Mouse (Mus musculus): ENCODE results near the gene Cln3. TPM values are rescaled to one million over a fixed set of nuclear protein-coding genes. Genes with fewer than 3 reads are reported as not detected.

The Cln3 gene
- total and polyA plus RNA-seq, 3 experiments = 19.1 to 47.2 (median 20.7) TPM

- in situ Hi-C loops (cut with MboI; ENCODE audit: low pct_ligation_motif_present, low pct_unique_long_range_greater_than_20kb, low sequenced_read_pairs) = loop anchor here (5.0 kb wide), 1 partner anchor 39 kb away; no protein-coding TSS in a partner anchor
- dilution Hi-C loops (cut with MboI; ENCODE audit: extremely low pct_ligation_motif_present, extremely low pct_unique_long_range_greater_than_20kb, low sequenced_read_pairs) = no loop called here
Measured at GRCm38 (mm10) chr7:126583251-126583709, 2.3 kb downstream of the Cln3 start.

DNA sequence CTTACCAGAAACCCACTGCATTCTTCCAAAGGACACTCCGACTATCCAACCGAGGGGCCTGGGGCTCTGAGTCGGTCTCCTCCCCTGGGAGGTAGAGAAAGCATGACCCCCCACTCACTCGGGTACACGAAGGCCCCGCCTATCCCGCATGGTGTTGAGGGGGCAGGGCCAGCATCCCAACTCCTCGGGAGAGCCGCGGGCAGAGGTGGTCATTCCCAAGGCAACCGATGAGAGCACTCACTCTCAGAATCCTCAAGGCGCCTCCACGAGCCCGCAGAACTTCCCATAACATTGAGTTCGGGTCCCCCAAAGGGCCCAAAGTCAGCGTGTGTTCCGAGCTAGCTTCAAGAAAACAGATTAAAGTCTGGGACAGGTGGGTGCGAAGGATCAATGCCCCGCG lies 2.9 kb downstream of the Cln3 start:
- Histone ChIP-seq H3K36me3 (replicated peaks in 1 of 2; ENCODE audit: control insufficient read depth in 1 of 2, insufficient read depth in 1 of 2, low read length in 1 of 2) (peaks cover 17 to 51% of the 10 kb centered on the region in 2 experiments), H3K9me3 (replicated peaks; ENCODE audit: low read length) (no peaks in the 10 kb centered on the region), H3K27ac (ENCODE audit: insufficient read depth, low read depth) (no peak overlapping the region), H3K4me3 (replicated peaks in 1 of 3; ENCODE audit: low read depth in 2 of 3, low read length in 2 of 3, poor library complexity in 1 of 3) (peak overlapping the region; percentile 25 to 57 (median 42)), H3K27me3 (replicated peaks) (no peaks in the 10 kb centered on the region), H3K4me1 (ENCODE audit: control insufficient read depth in 1 of 2, insufficient read depth in 2 of 2) (peaks cover 9 to 33% of the 10 kb centered on the region in 2 experiments; a peak in 3 of 4 replicates), H3K79me2 (replicated peaks; ENCODE audit: control insufficient read depth, extremely low read depth, insufficient read depth, poor library complexity, severe bottlenecking) (no peaks in the 10 kb centered on the region), H3K4me2 (ENCODE audit: insufficient read depth, low read depth, poor library complexity, severe bottlenecking) (peak overlapping the region; percentile 3), H3K9ac (ENCODE audit: insufficient read depth, low read depth) (peak overlapping the region; percentile 65; the same call in 1 of the 2 replicates)
- DNase-seq (ENCODE audit: extremely low read depth) = no peak
- dilution Hi-C loops (cut with MboI; ENCODE audit: extremely low pct_ligation_motif_present, extremely low pct_unique_long_range_greater_than_20kb, low sequenced_read_pairs) (no loop called here), in situ Hi-C loops (cut with MboI; ENCODE audit: low pct_ligation_motif_present, low pct_unique_long_range_greater_than_20kb, low sequenced_read_pairs) (loop anchor here (5.0 kb wide), 1 partner anchor 40 kb away; no protein-coding TSS in a partner anchor)
- TF ChIP-seq TBP (conservative IDR thresholded peaks at IDR 0.05; ENCODE audit: low read depth, low read length) (no peak), JUND (conservative IDR thresholded peaks at IDR 0.05; ENCODE audit: low read depth, low read length) (no peak), CHD2 (IDR thresholded peaks at IDR 0.05; ENCODE audit: low read length) (no peak), TCF12 (IDR thresholded peaks at IDR 0.05; ENCODE audit: low read depth, low read length) (no peak), GABPA (IDR thresholded peaks at IDR 0.05; ENCODE audit: insufficient replicate concordance, low read depth, low read length) (no peak)

More at GRCm38 (mm10) chr7:126583251-126583709, 2.3 kb downstream of the Cln3 start:
- H3K9ac ChIP-seq (ENCODE audit: insufficient read depth, low read depth) = peak overlapping the region; percentile 65
- H3K9me3 ChIP-seq (replicated peaks; ENCODE audit: low read length) = no peaks in the 10 kb centered on the region
- peak; percentile 95 for TF ChIP-seq USF1 (IDR thresholded peaks at IDR 0.05; ENCODE audit: low read depth, low read length)
- TF ChIP-seq SIN3A (IDR thresholded peaks at IDR 0.05; ENCODE audit: low read length) = peak; percentile 74
- TF ChIP-seq E2F4 (IDR thresholded peaks at IDR 0.05; ENCODE audit: insufficient replicate concordance, low read depth, low read length) = no peak
- no peak for TF ChIP-seq MEF2A (IDR thresholded peaks at IDR 0.05; ENCODE audit: borderline replicate concordance, low read depth, low read length)
- no peak for TF ChIP-seq PAX5 (IDR thresholded peaks at IDR 0.05; ENCODE audit: low read length)
- TF ChIP-seq USF2 (conservative IDR thresholded peaks at IDR 0.05; ENCODE audit: low read depth, low read length) = peak; percentile 98
- TF ChIP-seq ZNF384 (IDR thresholded peaks at IDR 0.05; ENCODE audit: low read depth, low read length) = no peak
- TF ChIP-seq TBP (conservative IDR thresholded peaks at IDR 0.05; ENCODE audit: low read depth, low read length) = peak; percentile 84; the same call in 1 of the 2 replicates
- no peak for TF ChIP-seq JUN (IDR thresholded peaks at IDR 0.05; ENCODE audit: insufficient read depth, low read depth, low read length)
- peak; percentile 54 for TF ChIP-seq POLR2A (IDR thresholded peaks at IDR 0.05; ENCODE audit: low read depth, low read length)
- no peak for TF ChIP-seq JUND (conservative IDR thresholded peaks at IDR 0.05; ENCODE audit: low read depth, low read length)
- TF ChIP-seq ZMIZ1 (IDR thresholded peaks at IDR 0.05; ENCODE audit: low read depth, low read length) = no peak
- no peak for TF ChIP-seq ZC3H11A (IDR thresholded peaks at IDR 0.05; ENCODE audit: low read depth, low read length)
- TF ChIP-seq EP300 (IDR thresholded peaks at IDR 0.05; ENCODE audit: low read length) = no peak
- TF ChIP-seq HCFC1 (IDR thresholded peaks at IDR 0.05; ENCODE audit: low read depth, low read length) = peak; percentile 83
- TF ChIP-seq ZKSCAN1 (IDR thresholded peaks at IDR 0.05; ENCODE audit: borderline replicate concordance, low read depth, low read length) = no peak
- TF ChIP-seq ETS1 (conservative IDR thresholded peaks at IDR 0.05; ENCODE audit: low read depth, low read length) = no peak; the same call in 1 of the 2 replicates
- no peak for TF ChIP-seq CTCF (conservative IDR thresholded peaks at IDR 0.05 in 1 of 2, IDR thresholded peaks at IDR 0.05 in 1 of 2; ENCODE audit: low read depth in 2 of 2, low read length in 2 of 2)
- peak; percentile 34; the same call in 1 of the 2 replicates for TF ChIP-seq KAT2A (IDR thresholded peaks at IDR 0.05; ENCODE audit: insufficient replicate concordance, low read length)
- TF ChIP-seq MAZ (IDR thresholded peaks at IDR 0.05; ENCODE audit: low read depth, low read length) = 0 out of 2 replicates have a peak, but pooled peaks have one; percentile 53
- TF ChIP-seq ELF1 (IDR thresholded peaks at IDR 0.05; ENCODE audit: low read depth, low read length) = peak; percentile 95
- no peak for TF ChIP-seq CHD2 (IDR thresholded peaks at IDR 0.05; ENCODE audit: low read length)
- no peak for TF ChIP-seq GABPA (IDR thresholded peaks at IDR 0.05; ENCODE audit: insufficient replicate concordance, low read depth, low read length)
- no peak for TF ChIP-seq CHD1 (IDR thresholded peaks at IDR 0.05; ENCODE audit: low read depth, low read length)
- peak; percentile 98 for TF ChIP-seq BHLHE40 (IDR thresholded peaks at IDR 0.05; ENCODE audit: low read depth, low read length)
- peak; percentile 79 for TF ChIP-seq NRF1 (IDR thresholded peaks at IDR 0.05; ENCODE audit: low read depth, low read length)
- TF ChIP-seq MAX (IDR thresholded peaks at IDR 0.05; ENCODE audit: low read length) = peak; percentile 96
- TF ChIP-seq IRF4 (IDR thresholded peaks at IDR 0.05; ENCODE audit: low read depth, low read length) = no peak
- no peak for TF ChIP-seq MXI1 (IDR thresholded peaks at IDR 0.05; ENCODE audit: low read depth, low read length)
- 0 out of 2 replicates have a peak, but pooled peaks have one; percentile 50 for TF ChIP-seq TCF12 (IDR thresholded peaks at IDR 0.05; ENCODE audit: low read depth, low read length)
- peak; percentile 76 for TF ChIP-seq RCOR1 (conservative IDR thresholded peaks at IDR 0.05; ENCODE audit: low read depth, low read length)
- no peak for TF ChIP-seq RAD21 (IDR thresholded peaks at IDR 0.05; ENCODE audit: low read depth, low read length)
- peak; percentile 77 for TF ChIP-seq MYC (IDR thresholded peaks at IDR 0.05; ENCODE audit: low read depth, low read length)
- TF ChIP-seq UBTF (IDR thresholded peaks at IDR 0.05; ENCODE audit: low read depth, low read length) = no peak
- TF ChIP-seq POLR2AphosphoS2 (IDR thresholded peaks at IDR 0.05; ENCODE audit: low read depth, low read length) = no peak
- TF ChIP-seq SMC3 (IDR thresholded peaks at IDR 0.05; ENCODE audit: low read depth, low read length) = no peak
- TF ChIP-seq NELFE (IDR thresholded peaks at IDR 0.05; ENCODE audit: low read depth, low read length) = no peak
- TF ChIP-seq MAFK (IDR thresholded peaks at IDR 0.05; ENCODE audit: insufficient replicate concordance, low read length) = no peak
- DNase-seq (ENCODE audit: extremely low read depth) = peak; percentile 80
- H3K4me3 ChIP-seq (replicated peaks in 1 of 3; ENCODE audit: low read depth in 2 of 3, low read length in 2 of 3, poor library complexity in 1 of 3) = peak overlapping the region; percentile 57 to 78 (median 59)
- H3K4me1 ChIP-seq (ENCODE audit: control insufficient read depth in 1 of 2, insufficient read depth in 2 of 2) = peaks cover 9 to 33% of the 10 kb centered on the region in 2 experiments; a peak in 3 of 4 replicates
- H3K4me2 ChIP-seq (ENCODE audit: insufficient read depth, low read depth, poor library complexity, severe bottlenecking) = peak overlapping the region; percentile 3
- no peaks in the 10 kb centered on the region for H3K79me2 ChIP-seq (replicated peaks; ENCODE audit: control insufficient read depth, extremely low read depth, insufficient read depth, poor library complexity, severe bottlenecking)
- H3K27me3 ChIP-seq (replicated peaks) = no peaks in the 10 kb centered on the region
- H3K27ac ChIP-seq (ENCODE audit: insufficient read depth, low read depth) = no peak overlapping the region
- peaks cover 17 to 50% of the 10 kb centered on the region in 2 experiments for H3K36me3 ChIP-seq (replicated peaks in 1 of 2; ENCODE audit: control insufficient read depth in 1 of 2, insufficient read depth in 1 of 2, low read length in 1 of 2)
